Mouse (Mus musculus) E14TG2a.4 (cell line): ENCODE data around the gene Slc4a4.

ENCODE experiments used
- H3K27me3 ChIP-seq: 2 replicates; pipeline ENCODE4 v1.6.1; 2014; ENCODE audit warnings: low read length, control low read depth; ENCODE audit not compliant: insufficient read depth
- H3K36me3 ChIP-seq: 2 replicates; pipeline ENCODE4 v1.6.1; 2014; ENCODE audit warnings: low read length, control low read depth; ENCODE audit not compliant: insufficient read depth
- H3K4me1 ChIP-seq: replicated peaks from 2 replicates; pipeline ENCODE4 v1.6.1; 2014; ENCODE audit warnings: low read depth, low read length, control low read depth
- H3K4me3 ChIP-seq: replicated peaks from 2 replicates; pipeline ENCODE4 v1.5.1; 2014; ENCODE audit warnings: mild to moderate bottlenecking, low read length
- H3K9me3 ChIP-seq: 2 replicates; pipeline ENCODE4 v1.6.1; 2014; ENCODE audit warnings: low read length, control low read depth
- CTCF ChIP-seq: conservative IDR thresholded peaks from 2 replicates; pipeline ENCODE4 v1.5.1; 2014; ENCODE audit warnings: low read length
- NANOG ChIP-seq: IDR thresholded peaks from 2 replicates; pipeline ENCODE4 v1.6.1; 2014; ENCODE audit warnings: borderline replicate concordance, low read length, mixed read lengths
- POU5F1 ChIP-seq: IDR thresholded peaks from 2 replicates; pipeline ENCODE4 v1.6.1; 2014; ENCODE audit warnings: low read length, borderline replicate concordance

Slc4a4 gene

DNA sequence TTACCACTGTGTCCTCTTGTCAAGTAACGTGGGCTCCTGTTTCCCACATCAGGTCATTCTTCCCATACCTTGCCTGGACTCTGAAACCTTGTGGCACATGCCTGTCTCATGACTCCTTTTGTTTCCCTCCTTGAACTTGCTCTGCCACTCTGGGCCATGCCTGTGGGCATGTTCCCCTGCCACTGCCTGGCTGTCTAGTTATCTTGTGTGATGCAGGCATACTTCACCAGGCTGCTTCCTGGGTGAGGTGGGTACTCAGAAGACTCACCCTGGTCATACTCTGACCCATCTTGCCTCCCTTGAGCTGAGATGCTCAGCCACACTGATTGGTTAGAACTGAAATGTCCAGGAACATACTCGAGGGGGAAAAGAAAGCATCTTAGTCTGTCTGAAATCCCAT is 390.4 kb downstream of the Slc4a4 start:
- Histone ChIP-seq H3K27me3 (no peaks in the 10 kb centered on the region), H3K4me1 (no peaks in the 10 kb centered on the region), H3K9me3 (no peaks in the 10 kb centered on the region), H3K36me3 (no peaks in the 10 kb centered on the region), H3K4me3 (no peak overlapping the region)
- TF ChIP-seq POU5F1 = no peak
- no peak for TF ChIP-seq CTCF
- no peak for TF ChIP-seq NANOG

DNA sequence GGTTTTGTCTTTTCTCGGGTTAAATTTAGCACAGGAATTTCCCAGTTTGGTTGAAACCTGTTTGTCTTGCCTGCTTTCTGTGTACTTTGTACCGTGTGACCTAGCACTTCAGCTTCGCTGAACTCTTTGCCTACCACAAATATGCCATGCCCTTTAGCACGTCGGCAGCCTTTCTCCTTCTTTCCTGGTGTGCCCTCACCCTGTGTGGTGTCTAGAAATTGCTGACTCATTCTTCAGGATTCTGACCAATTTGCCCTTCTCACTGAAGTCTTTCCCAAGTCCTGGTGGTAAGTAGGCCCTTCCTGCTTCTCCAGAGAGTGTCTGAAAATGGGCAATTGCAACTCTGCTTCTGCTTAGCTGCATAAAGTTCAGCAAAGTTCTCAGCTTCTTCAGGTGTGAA is 391.0 kb downstream of the Slc4a4 start:
- no peak for TF ChIP-seq CTCF
- no peak for TF ChIP-seq NANOG
- no peak for TF ChIP-seq POU5F1
- Histone ChIP-seq H3K4me3 (no peak overlapping the region), H3K27me3 (no peaks in the 10 kb centered on the region), H3K9me3 (no peaks in the 10 kb centered on the region), H3K4me1 (no peaks in the 10 kb centered on the region), H3K36me3 (no peaks in the 10 kb centered on the region)

DNA sequence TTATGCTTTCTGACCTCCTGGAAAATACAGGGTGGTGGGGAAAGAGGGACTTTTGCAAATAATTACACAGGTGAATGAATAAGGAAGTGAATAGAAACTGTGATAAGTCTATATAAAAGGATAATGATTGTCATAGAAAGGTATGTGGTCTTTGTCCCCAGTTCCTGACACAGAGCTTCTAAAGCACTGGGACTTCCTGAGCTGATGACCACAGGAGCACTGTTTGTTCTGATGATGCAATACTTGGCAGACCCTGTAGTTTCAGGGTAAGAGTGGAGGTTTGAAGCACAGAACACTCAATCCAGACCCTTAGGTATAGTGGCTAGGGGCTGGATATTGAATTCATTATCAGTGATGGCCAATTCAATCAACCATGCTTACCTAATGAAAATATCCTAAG is 391.7 kb downstream of the Slc4a4 start:
- Histone ChIP-seq H3K4me1 (no peaks in the 10 kb centered on the region), H3K4me3 (no peak overlapping the region), H3K27me3 (no peaks in the 10 kb centered on the region), H3K9me3 (no peaks in the 10 kb centered on the region), H3K36me3 (no peaks in the 10 kb centered on the region)
- TF ChIP-seq NANOG (no peak), CTCF (no peak), POU5F1 (no peak)

DNA sequence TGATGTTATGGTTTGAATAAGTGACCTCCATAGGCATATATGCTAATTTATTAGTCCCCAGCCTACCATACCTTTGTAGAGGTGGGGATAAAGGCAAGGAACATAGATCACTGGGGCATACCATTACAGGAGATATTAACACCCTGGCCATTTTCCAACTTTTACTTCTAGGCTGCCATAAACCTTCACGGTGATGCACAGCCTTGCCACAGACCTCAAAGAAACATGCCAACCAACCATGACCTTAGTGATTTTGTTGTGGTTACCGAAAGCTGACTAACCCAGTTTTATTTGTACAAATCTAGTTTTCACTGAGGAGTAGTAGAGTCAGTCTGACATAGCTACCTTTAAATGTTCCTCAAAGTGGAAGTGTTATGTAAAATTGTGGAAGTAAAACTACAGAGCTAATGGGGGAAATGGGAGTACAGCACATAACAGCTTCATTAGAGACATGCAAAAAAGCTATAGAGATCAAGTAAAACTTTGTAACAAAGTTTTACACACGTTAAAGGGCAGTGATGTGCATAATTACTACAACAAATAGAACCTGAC is 393.8 kb downstream of the Slc4a4 start:
- H3K4me3 ChIP-seq = no peak overlapping the region
- H3K36me3 ChIP-seq = no peaks in the 10 kb centered on the region
- H3K4me1 ChIP-seq = no peaks in the 10 kb centered on the region
- H3K27me3 ChIP-seq = no peaks in the 10 kb centered on the region
- TF ChIP-seq POU5F1 (no peak), CTCF (no peak), NANOG (no peak)
- no peaks in the 10 kb centered on the region for H3K9me3 ChIP-seq
